Mouse (Mus musculus): ENCODE measurements around the gene Vasp.

GRCm38 (mm10) chr7:19231849-19232248, 39.8 kb downstream of the Vasp start:
- TF ChIP-seq POLR2A (IDR thresholded peaks at IDR 0.05; ENCODE audit: borderline replicate concordance, insufficient read depth, low read length): no peak
- no peak for TF ChIP-seq CTCF (IDR thresholded peaks at IDR 0.05; ENCODE audit: borderline replicate concordance, insufficient read depth, low read depth, low read length)

All from cerebellum, adult 2 months (tissue).